Mouse (Mus musculus): ENCODE data around the gene Socs1. TPM values are rescaled to one million over a fixed set of nuclear protein-coding genes. Genes with fewer than 3 reads are reported as not detected.
A peak's percentile ranks its signal among the peaks of the same experiment; 100 is the strongest.

The Socs1 gene
- polyA plus RNA-seq, 1 experiment from 2014 or later: 1.6 TPM

DNA sequence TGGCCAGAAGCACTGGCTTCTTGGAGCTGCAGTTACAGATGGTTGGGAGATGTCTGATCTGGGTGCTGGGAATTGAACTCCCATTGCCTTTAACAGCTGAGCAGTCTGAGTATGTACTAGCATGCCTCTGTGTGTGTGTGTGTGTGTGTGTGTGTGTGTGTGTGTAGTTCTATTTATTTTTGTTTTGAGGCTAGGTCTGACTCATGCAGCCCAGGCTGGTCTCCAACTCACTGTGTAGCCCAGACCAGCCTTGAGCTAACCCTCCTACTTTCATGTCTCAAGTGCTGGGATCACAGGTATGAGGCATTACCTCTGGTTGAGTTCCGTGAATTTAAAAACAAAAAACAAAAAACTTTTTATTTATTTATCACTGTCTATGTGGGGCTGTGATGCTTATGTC, 39.2 kb upstream of the Socs1 start:
- H3K4me1 ChIP-seq (ENCODE audit: insufficient read depth): no peaks in the 10 kb centered on the region
- ATAC-seq (no peak), DNase-seq (no peak)
- no peak overlapping the region for H3K4me3 ChIP-seq (ENCODE audit: low read depth, low read length)
- H3K9me3 ChIP-seq (ENCODE audit: low read length): no peaks in the 10 kb centered on the region
- H3K27me3 ChIP-seq (ENCODE audit: insufficient read depth, low read length): no peaks in the 10 kb centered on the region
- WGBS (ENCODE audit: insufficient replicate concordance): 74% methylated on average over 1 of the region's 1 CpGs
- H3K36me3 ChIP-seq (replicated peaks; ENCODE audit: insufficient read depth, low read length): no peaks in the 10 kb centered on the region
- no peak for TF ChIP-seq EP300 (IDR thresholded peaks at IDR 0.05; ENCODE audit: low read depth)
- TF ChIP-seq CTCF (IDR thresholded peaks at IDR 0.05; ENCODE audit: low read depth): no peak
- no peak overlapping the region for H3K27ac ChIP-seq (ENCODE audit: low read depth)
- H3K4me2 ChIP-seq (ENCODE audit: low read depth, low read length): no peak overlapping the region
- no peak overlapping the region for H3K9ac ChIP-seq (replicated peaks)

DNA sequence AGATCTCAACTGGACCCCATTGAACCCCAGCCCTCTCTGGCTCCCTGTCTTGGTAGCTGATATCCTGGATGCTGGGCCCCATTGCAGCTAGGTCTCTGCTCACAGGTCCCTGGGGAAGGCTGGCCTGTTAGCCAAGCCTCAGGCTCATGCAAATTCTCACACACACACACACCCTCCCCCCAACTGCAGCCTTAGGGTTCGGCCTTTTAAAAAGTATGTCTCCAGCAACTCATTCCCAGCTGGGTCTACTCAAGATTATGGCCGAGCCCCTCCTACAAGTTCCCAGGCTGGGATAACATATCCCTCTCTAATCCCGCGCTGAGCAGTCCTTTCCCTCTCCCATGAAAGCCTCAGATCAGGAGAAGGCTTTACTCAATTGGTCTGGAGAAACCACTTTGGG, 36.1 kb upstream of the Socs1 start:
- 0 out of 2 replicates have a peak overlapping the region, but pooled peaks have one; percentile 26 for H3K4me2 ChIP-seq (ENCODE audit: low read depth, low read length)
- no peak for DNase-seq
- 74% methylated on average over 4 of the region's 4 CpGs for WGBS (ENCODE audit: insufficient replicate concordance)
- ATAC-seq: no peak
- H3K36me3 ChIP-seq (replicated peaks; ENCODE audit: insufficient read depth, low read length): no peaks in the 10 kb centered on the region
- H3K27ac ChIP-seq (ENCODE audit: low read depth): no peak overlapping the region
- TF ChIP-seq EP300 (IDR thresholded peaks at IDR 0.05; ENCODE audit: low read depth): no peak
- no peak for TF ChIP-seq CTCF (IDR thresholded peaks at IDR 0.05; ENCODE audit: low read depth)
- H3K27me3 ChIP-seq (ENCODE audit: insufficient read depth, low read length): no peaks in the 10 kb centered on the region
- H3K4me1 ChIP-seq (ENCODE audit: insufficient read depth): no peaks in the 10 kb centered on the region
- H3K4me3 ChIP-seq (ENCODE audit: low read depth, low read length): no peak overlapping the region
- no peaks in the 10 kb centered on the region for H3K9me3 ChIP-seq (ENCODE audit: low read length)
- H3K9ac ChIP-seq (replicated peaks): no peak overlapping the region

DNA sequence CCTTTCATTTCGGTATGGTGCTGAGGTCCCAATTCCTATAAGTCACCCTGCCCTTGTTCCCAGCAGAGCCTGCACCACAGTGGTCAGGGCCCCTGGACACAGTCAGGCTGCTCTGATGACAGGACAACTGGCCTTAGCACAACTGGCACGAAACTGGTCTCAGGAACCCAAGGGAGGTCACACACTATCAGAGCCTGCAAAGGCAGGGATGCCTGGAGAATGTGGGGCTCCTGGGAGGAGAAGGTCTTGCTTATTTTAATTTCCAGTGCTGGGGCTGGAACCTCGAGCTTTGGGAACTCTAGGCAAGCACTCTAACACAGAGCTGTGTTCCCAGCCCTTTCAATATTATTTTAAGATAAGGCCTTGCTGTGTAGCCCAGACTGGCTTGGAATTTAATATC, 34.6 kb upstream of the Socs1 start:
- H3K4me3 ChIP-seq (ENCODE audit: low read depth, low read length): no peak overlapping the region
- peaks cover 2% of the 10 kb centered on the region; the same call in 1 of the 2 replicates for H3K4me1 ChIP-seq (ENCODE audit: insufficient read depth)
- no peaks in the 10 kb centered on the region for H3K9me3 ChIP-seq (ENCODE audit: low read length)
- DNase-seq (no peak), ATAC-seq (no peak)
- no peak overlapping the region for H3K4me2 ChIP-seq (ENCODE audit: low read depth, low read length)
- no peak overlapping the region for H3K9ac ChIP-seq (replicated peaks)
- no peak overlapping the region for H3K27ac ChIP-seq (ENCODE audit: low read depth)
- H3K36me3 ChIP-seq (replicated peaks; ENCODE audit: insufficient read depth, low read length): no peaks in the 10 kb centered on the region
- WGBS (ENCODE audit: insufficient replicate concordance): 64% methylated on average over 3 of the region's 3 CpGs
- no peak for TF ChIP-seq EP300 (IDR thresholded peaks at IDR 0.05; ENCODE audit: low read depth)
- no peak for TF ChIP-seq CTCF (IDR thresholded peaks at IDR 0.05; ENCODE audit: low read depth)
- H3K27me3 ChIP-seq (ENCODE audit: insufficient read depth, low read length): no peaks in the 10 kb centered on the region

DNA sequence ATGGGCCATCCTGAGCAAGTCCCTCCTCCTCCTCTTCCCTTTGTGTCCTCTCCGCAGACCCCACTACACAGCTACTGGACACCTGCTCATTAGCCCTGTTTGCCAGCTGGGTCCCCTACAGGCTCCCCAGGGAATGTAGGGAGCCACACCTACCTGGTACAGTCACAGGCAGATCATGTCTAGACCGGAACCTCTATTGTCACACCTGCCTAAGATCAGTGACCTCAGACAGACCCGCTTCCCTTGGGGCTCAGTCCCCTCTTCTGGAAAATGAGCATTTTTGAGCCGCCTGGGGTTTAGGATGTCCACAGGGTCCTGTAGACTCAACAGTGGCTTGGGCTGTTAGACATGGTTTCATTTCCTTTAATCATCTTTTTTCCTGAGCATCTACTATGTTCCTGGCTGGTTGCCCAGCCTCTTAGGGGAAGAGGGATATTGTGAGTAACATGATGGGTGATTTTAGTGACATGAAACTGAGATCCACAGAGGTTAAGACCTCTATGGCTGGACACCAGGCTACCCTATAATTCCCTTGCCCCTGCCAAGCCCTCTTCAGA, 33.3 kb upstream of the Socs1 start:
- H3K27me3 ChIP-seq (ENCODE audit: insufficient read depth, low read length): no peaks in the 10 kb centered on the region
- no peaks in the 10 kb centered on the region for H3K9me3 ChIP-seq (ENCODE audit: low read length)
- H3K27ac ChIP-seq (ENCODE audit: low read depth): no peak overlapping the region
- WGBS (ENCODE audit: insufficient replicate concordance): 83% methylated on average over 4 of the region's 4 CpGs
- H3K9ac ChIP-seq (replicated peaks): no peak overlapping the region
- no peak for TF ChIP-seq CTCF (IDR thresholded peaks at IDR 0.05; ENCODE audit: low read depth)
- TF ChIP-seq EP300 (IDR thresholded peaks at IDR 0.05; ENCODE audit: low read depth): no peak
- H3K4me3 ChIP-seq (ENCODE audit: low read depth, low read length): no peak overlapping the region
- no peak for DNase-seq
- no peak overlapping the region for H3K4me2 ChIP-seq (ENCODE audit: low read depth, low read length)
- peak; percentile 40; the same call in 1 of the 2 replicates for ATAC-seq
- H3K36me3 ChIP-seq (replicated peaks; ENCODE audit: insufficient read depth, low read length): no peaks in the 10 kb centered on the region
- peaks cover 12% of the 10 kb centered on the region for H3K4me1 ChIP-seq (ENCODE audit: insufficient read depth)

- no peak overlapping the region for H3K4me3 ChIP-seq (ENCODE audit: low read depth, low read length)
- no peak overlapping the region for H3K4me2 ChIP-seq (ENCODE audit: low read depth, low read length)
- ATAC-seq (peak; percentile 25; the same call in 1 of the 2 replicates), DNase-seq (no peak)
- TF ChIP-seq CTCF (IDR thresholded peaks at IDR 0.05; ENCODE audit: low read depth): no peak
- no peak for TF ChIP-seq EP300 (IDR thresholded peaks at IDR 0.05; ENCODE audit: low read depth)
- peaks cover 12% of the 10 kb centered on the region for H3K4me1 ChIP-seq (ENCODE audit: insufficient read depth)
- WGBS (ENCODE audit: insufficient replicate concordance): 38% methylated on average over 4 of the region's 4 CpGs
- no peaks in the 10 kb centered on the region for H3K9me3 ChIP-seq (ENCODE audit: low read length)
- H3K9ac ChIP-seq (replicated peaks): no peak overlapping the region
- no peak overlapping the region for H3K27ac ChIP-seq (ENCODE audit: low read depth)
- H3K27me3 ChIP-seq (ENCODE audit: insufficient read depth, low read length): no peaks in the 10 kb centered on the region
- H3K36me3 ChIP-seq (replicated peaks; ENCODE audit: insufficient read depth, low read length): no peaks in the 10 kb centered on the region
Observed at GRCm38 (mm10) chr16:10814864-10815263, 29.5 kb upstream of the Socs1 start.

GRCm38 (mm10) chr16:10813726-10814125, 28.4 kb upstream of the Socs1 start:
- H3K9me3 ChIP-seq (ENCODE audit: low read length): no peaks in the 10 kb centered on the region
- DNase-seq (no peak), ATAC-seq (no peak)
- H3K36me3 ChIP-seq (replicated peaks; ENCODE audit: insufficient read depth, low read length): no peaks in the 10 kb centered on the region
- no peak overlapping the region for H3K9ac ChIP-seq (replicated peaks)
- H3K27me3 ChIP-seq (ENCODE audit: insufficient read depth, low read length): no peaks in the 10 kb centered on the region
- H3K4me3 ChIP-seq (ENCODE audit: low read depth, low read length): no peak overlapping the region
- no peak overlapping the region for H3K4me2 ChIP-seq (ENCODE audit: low read depth, low read length)
- peaks cover 12% of the 10 kb centered on the region for H3K4me1 ChIP-seq (ENCODE audit: insufficient read depth)
- WGBS (ENCODE audit: insufficient replicate concordance): 60% methylated on average over 4 of the region's 4 CpGs
- H3K27ac ChIP-seq (ENCODE audit: low read depth): no peak overlapping the region
- TF ChIP-seq CTCF (IDR thresholded peaks at IDR 0.05; ENCODE audit: low read depth) (no peak), EP300 (IDR thresholded peaks at IDR 0.05; ENCODE audit: low read depth) (no peak)

Data from liver, postnatal 0 days (tissue).